Mouse (Mus musculus) cerebellum, postnatal 4 days (tissue): ENCODE results near the gene Tarbp1.
"Not testable (repeated sequence)": the region's sequence is repeated elsewhere in the genome, so short reads cannot be mapped to it uniquely, and the experiment has no call there.

ENCODE experiments used
- DNase-seq, 2 experiments: peaks; one replicate each; pipeline ENCODE4 v3.0.0; 2022; ENCODE audit warnings: low spot score in 2 of 2, mixed read lengths in 1 of 2

Gene Tarbp1

DNA sequence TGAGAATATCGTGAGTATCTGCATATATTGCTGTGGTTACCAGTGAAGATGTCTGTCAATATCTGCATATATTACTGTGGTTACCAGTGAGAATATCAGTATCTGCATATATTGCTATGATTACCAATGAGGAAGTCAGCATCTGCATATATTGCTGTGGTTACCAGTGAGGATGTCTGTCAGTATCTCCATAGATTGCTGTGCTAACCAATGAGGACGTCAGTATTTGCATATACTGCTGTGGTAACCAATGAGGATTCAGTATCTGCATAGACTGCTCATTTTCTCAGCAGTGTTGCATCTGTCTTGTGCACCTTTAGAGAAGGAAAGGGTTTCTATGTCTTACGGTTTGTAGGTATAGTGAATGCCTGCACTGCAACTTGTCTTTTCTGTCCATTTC, 54.0 kb downstream of the Tarbp1 start:
- DNase-seq: no peak

GRCm38 (mm10) chr8:126405030-126405429, 69.8 kb downstream of the Tarbp1 start:
- DNase-seq: no peak

- not testable (repeated sequence) for DNase-seq
Measured at GRCm38 (mm10) chr8:126404550-126404949, 70.3 kb downstream of the Tarbp1 start.

- DNase-seq: no peak
Measured at GRCm38 (mm10) chr8:126398349-126398748, 76.5 kb downstream of the Tarbp1 start.

DNA sequence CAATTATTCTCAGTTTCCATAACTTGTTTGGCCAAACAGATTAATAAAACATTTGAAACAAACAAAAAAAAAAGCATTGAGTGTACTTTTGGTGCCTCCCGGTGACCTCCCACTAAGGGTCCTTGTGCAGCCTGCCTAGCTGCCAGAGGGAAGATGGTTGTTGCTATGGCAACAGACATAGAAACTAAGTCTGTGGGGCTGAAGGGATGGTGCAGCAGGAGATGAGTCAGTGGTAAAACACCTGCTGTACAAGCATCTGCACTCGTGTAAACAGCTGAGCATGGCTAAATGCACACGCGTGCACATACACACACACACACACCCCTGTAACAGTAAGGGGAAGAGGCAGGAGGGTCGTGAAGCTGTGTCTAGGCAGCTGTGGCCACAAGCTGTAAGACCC, 78.9 kb downstream of the Tarbp1 start:
- no peak for DNase-seq

GRCm38 (mm10) chr8:126395386-126395785, 79.5 kb downstream of the Tarbp1 start:
- no peak for DNase-seq

- DNase-seq: peak in 1 of 2 experiments; percentile 33
Measured at GRCm38 (mm10) chr8:126391541-126391940, 83.3 kb downstream of the Tarbp1 start.

DNA sequence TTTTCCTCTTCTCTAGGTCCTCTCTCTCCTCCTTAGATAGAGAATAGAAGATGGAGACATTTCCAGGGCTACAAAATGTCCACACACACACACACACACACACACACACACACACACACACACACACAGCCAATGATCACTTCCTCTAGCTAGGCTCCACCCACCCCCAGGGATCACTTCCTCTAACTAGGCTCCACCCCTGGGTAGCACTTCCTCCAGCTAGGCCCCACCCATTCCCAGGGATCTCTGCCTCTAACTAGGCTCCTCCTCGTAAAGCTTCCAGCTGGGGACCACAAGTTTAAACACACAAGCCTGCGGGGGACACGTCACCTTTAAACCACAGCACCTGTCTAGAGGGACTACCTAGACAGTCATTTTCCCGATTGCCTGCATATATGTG, 87.3 kb downstream of the Tarbp1 start:
- no peak for DNase-seq

GRCm38 (mm10) chr8:126382749-126383148, 92.1 kb downstream of the Tarbp1 start:
- DNase-seq: peak in 1 of 2 experiments; percentile 58

GRCm38 (mm10) chr8:126382216-126382615, 92.6 kb downstream of the Tarbp1 start:
- no peak for DNase-seq

- DNase-seq: no peak
Measured at GRCm38 (mm10) chr8:126381299-126381698, 93.6 kb downstream of the Tarbp1 start.

- DNase-seq: peak in 1 of 2 experiments; percentile 34
Measured at GRCm38 (mm10) chr8:126380141-126380540, 94.7 kb downstream of the Tarbp1 start.

GRCm38 (mm10) chr8:126379580-126379979, 95.3 kb downstream of the Tarbp1 start:
- DNase-seq: no peak
